Mouse (Mus musculus): Measurements from ENCODE around the gene Ceacam16.

Ceacam16 gene

DNA sequence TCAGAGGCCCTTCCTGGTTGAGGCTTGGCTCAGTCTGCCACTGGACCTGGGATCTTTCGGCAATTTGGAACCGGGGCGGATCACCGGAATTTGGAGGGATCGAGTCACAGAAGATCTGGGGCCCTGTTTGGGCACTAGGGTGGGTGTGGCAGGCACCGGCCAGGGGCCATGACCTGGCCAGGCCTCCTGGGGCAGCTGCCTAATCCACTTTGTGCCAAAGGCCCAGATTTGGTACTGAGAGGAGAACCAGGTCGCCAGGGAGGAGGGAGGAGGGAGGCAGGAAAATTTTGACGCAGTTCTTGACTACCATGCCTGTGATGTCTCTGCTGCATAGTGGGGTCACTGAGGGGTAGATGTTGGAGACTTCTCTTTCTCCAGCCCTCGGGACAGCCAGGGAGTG is at the start of gene Ceacam16:
Ceacam16 (minus strand) TSS at position 101 of the 400 bp plus-strand sequence.
- no peak for DNase-seq (ENCODE audit: extremely low read depth, low read depth, low spot score)

DNA sequence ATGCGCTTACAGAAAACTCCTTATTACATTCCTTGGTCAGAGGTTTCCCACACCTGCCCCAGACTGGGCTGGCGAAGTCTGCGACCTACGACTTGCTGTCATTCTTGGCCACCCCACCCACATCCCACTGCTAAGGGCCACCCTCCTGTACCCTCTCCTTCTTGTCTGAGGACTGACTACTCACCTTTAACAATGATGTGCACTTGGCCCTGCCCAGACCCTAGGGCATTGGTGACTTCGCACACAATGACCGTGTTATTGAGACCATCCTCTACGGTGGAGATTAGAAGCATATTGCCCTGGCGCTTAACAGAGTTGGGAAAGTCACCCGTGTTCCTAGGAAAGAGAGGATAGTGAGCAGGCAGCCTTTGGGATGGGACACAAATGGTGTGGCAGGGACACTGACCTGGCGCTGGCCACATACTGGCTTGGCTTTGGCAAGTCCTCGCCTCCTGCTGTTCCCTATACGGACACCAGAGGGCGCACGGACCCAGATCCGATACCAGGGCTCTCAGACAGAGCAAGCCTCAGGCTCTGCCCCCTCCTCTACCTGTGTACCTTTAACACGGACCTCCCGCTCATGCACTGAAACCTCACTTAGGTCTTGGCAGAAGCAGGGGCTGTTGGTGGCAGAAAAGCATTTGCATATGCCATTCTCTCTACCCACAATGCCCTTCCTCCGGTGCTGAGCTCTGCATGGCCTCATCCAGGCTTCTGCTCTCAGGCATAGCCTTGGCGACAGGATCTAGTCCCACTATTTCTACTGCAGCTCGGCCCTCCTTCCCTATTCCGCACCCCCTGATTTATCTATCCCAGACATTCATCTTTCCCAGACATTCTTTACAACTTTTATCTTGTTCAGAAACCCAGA is 49.6 kb upstream of the Ceacam16 start:
- no peak for DNase-seq (ENCODE audit: extremely low read depth, low read depth, low spot score)

DNA sequence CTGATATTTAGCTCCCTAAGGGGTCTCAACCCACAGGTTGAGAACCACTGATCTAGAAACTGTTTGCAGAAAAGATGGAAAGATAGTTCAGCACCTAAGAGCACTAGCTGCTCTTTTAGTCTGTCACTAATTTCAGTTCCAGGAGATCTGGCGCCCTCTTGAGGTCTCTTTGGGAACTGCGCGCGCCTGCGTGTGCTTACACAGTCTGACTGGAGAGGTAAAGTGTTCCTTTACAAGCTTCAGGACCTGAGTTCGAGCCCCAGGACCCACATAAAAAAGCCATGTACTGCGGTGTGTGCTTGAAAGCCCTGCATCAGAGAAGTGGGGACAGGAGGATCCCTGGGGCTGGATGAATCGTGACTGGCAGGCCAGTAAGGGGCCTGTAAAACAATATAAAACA is 28.8 kb upstream of the Ceacam16 start:
- DNase-seq (ENCODE audit: extremely low read depth, low read depth, low spot score) = no peak

DNA sequence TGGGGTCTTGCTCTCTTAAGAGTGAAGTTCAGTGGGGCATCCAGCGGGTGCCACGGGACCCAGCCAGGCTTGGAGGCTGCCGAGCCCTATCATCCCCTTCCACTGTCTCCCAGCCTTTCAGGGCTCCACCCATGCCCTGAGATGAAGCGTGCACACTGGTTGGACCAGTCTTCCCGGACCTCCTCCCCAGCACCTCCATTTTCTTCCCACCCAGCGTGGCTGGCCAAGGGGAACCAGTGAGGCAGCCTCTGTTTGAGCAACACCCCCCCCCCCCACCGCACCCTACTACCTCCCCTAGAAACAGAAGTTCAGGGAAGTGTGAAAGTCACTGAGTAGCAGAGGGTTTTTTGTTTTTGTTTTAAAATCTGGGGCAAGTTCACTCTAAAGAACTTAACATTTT is 26.8 kb upstream of the Ceacam16 start, which contains the start of gene Ceacam19:
Ceacam19 (minus strand) TSS at position 117 of the 400 bp plus-strand sequence.
- no peak for DNase-seq (ENCODE audit: extremely low read depth, low read depth, low spot score)

DNA sequence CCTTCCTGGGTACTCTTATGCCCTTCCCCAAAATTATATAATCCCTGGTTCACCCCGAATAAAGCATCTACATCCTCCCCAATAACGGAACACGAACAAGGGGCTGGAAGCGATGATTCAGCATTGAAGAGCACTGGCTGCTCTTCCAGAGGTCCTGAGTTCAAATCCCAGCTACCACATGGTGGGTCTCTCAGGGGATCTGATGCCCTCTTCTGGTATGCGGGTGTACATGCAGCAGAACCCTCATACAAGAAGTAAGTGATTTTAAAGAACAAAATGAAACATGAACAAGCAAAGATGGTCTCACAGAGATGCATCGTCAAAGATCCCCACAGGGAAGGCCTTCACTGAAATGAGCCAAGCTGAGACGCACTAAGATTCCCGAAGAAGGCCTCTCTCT is 19.7 kb upstream of the Ceacam16 start:
- DNase-seq (ENCODE audit: extremely low read depth, low read depth, low spot score) = no peak

DNA sequence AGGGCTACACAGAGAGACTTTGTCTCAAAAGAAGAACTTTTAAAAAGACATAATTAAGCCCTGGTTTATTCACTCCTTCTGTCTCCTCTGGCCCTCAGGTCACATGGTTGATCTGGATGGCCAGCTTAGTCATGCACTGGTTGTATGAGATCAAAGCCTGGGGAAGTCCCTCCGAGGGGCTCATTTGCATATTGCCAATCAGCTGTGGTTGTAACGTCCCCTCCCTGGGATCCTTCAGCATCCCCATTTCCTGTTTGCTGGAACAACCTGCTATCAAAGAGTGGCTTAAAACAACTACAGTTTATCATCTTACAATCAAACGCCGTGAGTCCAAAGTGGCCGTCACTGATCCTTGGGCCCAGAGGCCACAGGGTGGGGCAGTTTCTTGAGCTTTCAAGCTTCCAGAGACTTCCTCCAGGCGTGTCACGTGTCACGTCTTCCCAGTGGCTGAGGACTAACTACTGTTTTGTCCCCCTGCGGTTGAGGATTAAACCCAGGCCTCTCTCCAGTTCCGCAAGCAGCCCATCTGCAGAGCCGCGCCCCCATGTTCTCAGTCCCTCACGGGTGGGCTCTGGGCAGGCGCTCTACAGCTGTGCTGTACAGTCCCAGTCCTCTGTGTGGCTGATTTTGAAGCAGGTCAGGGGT is 15.8 kb upstream of the Ceacam16 start:
- no peak for DNase-seq (ENCODE audit: extremely low read depth, low read depth, low spot score)

- no peak for DNase-seq (ENCODE audit: extremely low read depth, low read depth, low spot score)
Observed at GRCm38 (mm10) chr7:19875948-19876682, 15.0 kb upstream of the Ceacam16 start.

GRCm38 (mm10) chr7:19871943-19872601 is 11.0 kb upstream of the Ceacam16 start:
- DNase-seq (ENCODE audit: extremely low read depth, low read depth, low spot score) = no peak

- no peak for DNase-seq (ENCODE audit: extremely low read depth, low read depth, low spot score)
Observed at GRCm38 (mm10) chr7:19871137-19871621, 10.1 kb upstream of the Ceacam16 start.

- no peak for DNase-seq (ENCODE audit: extremely low read depth, low read depth, low spot score)
Observed at GRCm38 (mm10) chr7:19867751-19868399, 6.8 kb upstream of the Ceacam16 start.

GRCm38 (mm10) chr7:19866490-19866889 is 5.4 kb upstream of the Ceacam16 start:
- DNase-seq (ENCODE audit: extremely low read depth, low read depth, low spot score) = no peak

DNA sequence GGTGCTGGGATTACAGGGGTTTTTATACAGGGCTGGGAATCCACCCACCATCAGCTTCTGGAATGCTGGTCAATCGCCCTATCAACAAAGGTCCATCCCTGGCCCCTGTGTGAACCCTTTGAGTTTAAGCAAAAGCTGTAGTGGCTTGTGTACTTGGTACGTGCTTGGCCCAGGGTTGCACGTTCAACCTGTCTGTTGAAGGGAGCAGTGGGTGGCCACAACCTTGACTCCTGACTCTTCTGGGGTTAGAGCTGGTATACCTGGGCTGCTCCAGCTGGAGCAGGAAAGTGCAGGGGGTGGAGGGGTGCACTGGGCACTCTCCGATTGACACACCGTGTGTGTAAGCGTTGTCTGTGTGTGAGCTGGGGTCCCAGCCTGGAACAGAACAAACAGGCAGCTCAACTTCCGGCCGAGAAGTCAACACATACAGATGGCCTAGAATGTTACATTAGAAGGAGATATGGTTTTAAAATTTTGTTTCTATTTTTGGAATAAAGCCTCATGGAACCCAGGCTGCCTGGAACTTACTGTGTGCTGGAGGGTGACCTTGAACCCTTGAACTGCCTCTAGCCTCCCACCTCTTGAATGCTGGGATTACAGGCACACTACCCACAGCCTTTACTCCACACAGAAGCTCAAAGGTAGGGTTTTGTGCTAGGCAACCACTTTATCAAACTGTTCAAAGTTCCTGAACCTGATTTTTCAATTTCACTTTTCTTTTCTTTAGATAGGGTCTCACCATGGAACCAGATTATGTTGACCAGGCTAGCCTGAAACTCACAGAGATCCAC is 4.3 kb upstream of the Ceacam16 start:
- DNase-seq (ENCODE audit: extremely low read depth, low read depth, low spot score) = no peak

DNA sequence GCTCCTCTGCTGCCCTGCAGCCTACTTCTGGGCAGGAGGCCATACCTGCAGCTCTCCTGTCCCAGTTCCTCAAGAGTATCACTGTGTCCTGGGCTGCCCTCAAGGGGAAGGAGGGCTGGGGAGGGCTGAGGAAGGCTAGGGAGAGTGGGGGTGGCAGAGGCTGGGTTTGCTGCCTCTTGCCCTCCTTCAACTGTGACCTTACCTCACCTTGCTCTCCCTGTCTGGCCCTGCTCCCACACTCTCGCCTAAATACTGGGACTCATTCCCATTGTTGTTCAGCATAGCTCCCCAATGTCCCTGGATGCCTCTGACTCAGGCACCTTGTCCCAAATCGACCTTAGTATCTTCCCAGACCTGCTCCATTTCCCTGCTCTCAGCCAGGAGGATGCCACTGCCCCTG is 3.1 kb upstream of the Ceacam16 start:
- no peak for DNase-seq (ENCODE audit: extremely low read depth, low read depth, low spot score)

DNA sequence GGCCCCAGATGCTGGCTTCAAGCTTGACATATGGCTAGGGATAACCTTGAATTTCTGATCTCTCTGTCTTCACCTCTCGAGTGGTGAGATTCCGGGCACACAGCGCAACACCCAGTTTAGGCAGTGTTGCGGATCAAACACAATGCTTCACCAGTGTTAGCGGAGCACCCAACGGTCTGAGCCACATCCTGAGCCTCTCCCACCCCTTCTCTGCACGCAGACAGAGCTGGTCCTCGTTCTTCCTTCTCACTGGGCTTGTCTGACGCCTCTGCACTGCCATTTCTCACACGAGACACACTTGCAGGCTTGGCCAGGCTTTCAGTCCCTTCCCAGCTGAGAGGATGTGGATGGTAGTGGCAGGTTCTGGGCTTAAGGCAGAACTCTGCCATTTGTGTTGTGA is 1.4 kb downstream of the Ceacam16 start:
- DNase-seq (ENCODE audit: extremely low read depth, low read depth, low spot score) = no peak

GRCm38 (mm10) chr7:19856283-19856682 is 4.8 kb downstream of the Ceacam16 start:
- DNase-seq (ENCODE audit: extremely low read depth, low read depth, low spot score) = no peak

GRCm38 (mm10) chr7:19855663-19856062 is 5.4 kb downstream of the Ceacam16 start:
- DNase-seq (ENCODE audit: extremely low read depth, low read depth, low spot score) = no peak

DNA sequence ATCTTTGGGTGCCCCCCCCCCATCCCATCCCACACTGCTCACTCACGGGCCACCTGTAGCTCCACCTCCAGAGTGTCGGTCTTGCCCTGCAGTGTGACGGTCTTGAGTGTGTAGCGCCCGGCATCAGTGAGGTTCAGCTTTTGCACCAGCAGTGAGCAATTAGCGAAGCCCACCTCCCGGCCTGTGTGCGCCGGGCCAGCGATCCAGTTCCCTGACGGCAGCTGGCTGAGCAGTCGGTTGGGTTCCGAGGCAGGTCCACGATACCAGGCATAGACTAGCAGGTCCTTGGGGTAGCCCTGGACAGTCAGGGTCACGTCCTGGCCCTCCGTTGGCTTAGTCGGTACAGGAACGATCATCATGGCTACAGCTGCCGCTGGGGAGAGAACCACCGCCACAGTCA is 7.6 kb downstream of the Ceacam16 start:
- no peak for DNase-seq (ENCODE audit: extremely low read depth, low read depth, low spot score)

- DNase-seq (ENCODE audit: extremely low read depth, low read depth, low spot score) = no peak
Observed at GRCm38 (mm10) chr7:19851858-19852570, 9.1 kb downstream of the Ceacam16 start, which contains the start of gene Gm19345. TSS of gene Gm19345 (plus strand) at chr7:19852003.
